Mouse (Mus musculus) hindbrain, embryonic 10.5 days (tissue): ENCODE data around the gene Gtf2ird1. TPM values are rescaled to one million over a fixed set of nuclear protein-coding genes. Genes with fewer than 3 reads are reported as not detected.
"Not testable (repeated sequence)": the region's sequence is repeated elsewhere in the genome, so short reads cannot be mapped to it uniquely, and the experiment has no call there.

Experiments
- DNase-seq: peaks from one replicate; pipeline ENCODE4 v3.0.0-alpha.2; 2017; ENCODE audit warnings: low spot score
- H3K27ac ChIP-seq: fragments of 300-500 bp; sonication (generic); 2 replicates; pipeline ENCODE4 v1.5.1; 2016; ENCODE audit warnings: mild to moderate bottlenecking, moderate library complexity
- H3K27me3 ChIP-seq: fragments of 300-500 bp; sonication (generic); 2 replicates; pipeline ENCODE4 v1.6.1; 2016; ENCODE audit warnings: mild to moderate bottlenecking; ENCODE audit not compliant: poor library complexity, insufficient read depth, severe bottlenecking
- H3K36me3 ChIP-seq: fragments of 300-500 bp; sonication (generic); 2 replicates; pipeline ENCODE4 v1.6.1; 2016; ENCODE audit warnings: mild to moderate bottlenecking, moderate library complexity
- H3K4me1 ChIP-seq: fragments of 300-500 bp; sonication (generic); replicated peaks from 2 replicates; pipeline ENCODE4 v1.6.1; 2016; ENCODE audit warnings: mild to moderate bottlenecking
- H3K4me3 ChIP-seq: fragments of 300-500 bp; sonication (generic); 2 replicates; pipeline ENCODE4 v1.5.1; 2016; ENCODE audit warnings: mild to moderate bottlenecking, moderate library complexity
- H3K9me3 ChIP-seq: fragments of 300-500 bp; sonication (generic); 2 replicates; pipeline ENCODE4 v1.6.1; 2016; ENCODE audit warnings: mild to moderate bottlenecking, moderate library complexity
- WGBS: fragments of 180-500 bp; shearing (Covaris S2); methylation state at CpG from one replicate; pipeline ENCODE4 v1.1.7; 2016; 5-methylcytosine and 5-hydroxymethylcytosine counted together
- polyA plus RNA-seq: library from polyadenylated mRNA; unstranded; fragments of >200 nt; fragmentation: Nextera tagmentation; extraction: Ambion mirVana; gene quantifications from 2 replicates; pipeline ENCODE4 v1.2.1, GENCODE M21; 2016

Gtf2ird1 gene
- polyA plus RNA-seq, 1 experiment from 2014 or later: 84.8 TPM

DNA sequence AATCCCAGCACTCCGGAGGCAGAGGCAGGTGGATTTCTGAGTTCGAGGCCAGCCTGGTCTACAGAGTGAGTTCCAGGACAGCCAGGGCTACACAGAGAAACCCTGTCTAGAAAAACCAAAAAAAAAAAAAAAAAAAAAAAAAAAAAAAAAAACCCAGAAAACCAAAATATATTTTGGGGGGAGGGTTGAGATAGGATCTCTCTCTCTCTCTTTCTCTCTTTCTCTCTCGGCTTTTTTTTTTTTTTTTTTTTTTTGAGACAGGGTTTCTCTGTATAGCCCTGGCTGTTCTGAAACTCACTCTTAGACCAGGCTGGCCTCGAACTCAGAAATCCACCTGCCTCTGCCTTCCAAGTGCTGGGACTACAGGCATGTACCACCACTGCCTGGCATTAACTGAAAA is 113.0 kb downstream of the Gtf2ird1 start:
- H3K27me3 ChIP-seq, H3K36me3 ChIP-seq, H3K4me3 ChIP-seq, H3K9me3 ChIP-seq, DNase-seq, H3K27ac ChIP-seq, H3K4me1 ChIP-seq: not testable (repeated sequence)
- 77% methylated on average over 4 of the region's 4 CpGs for WGBS

DNA sequence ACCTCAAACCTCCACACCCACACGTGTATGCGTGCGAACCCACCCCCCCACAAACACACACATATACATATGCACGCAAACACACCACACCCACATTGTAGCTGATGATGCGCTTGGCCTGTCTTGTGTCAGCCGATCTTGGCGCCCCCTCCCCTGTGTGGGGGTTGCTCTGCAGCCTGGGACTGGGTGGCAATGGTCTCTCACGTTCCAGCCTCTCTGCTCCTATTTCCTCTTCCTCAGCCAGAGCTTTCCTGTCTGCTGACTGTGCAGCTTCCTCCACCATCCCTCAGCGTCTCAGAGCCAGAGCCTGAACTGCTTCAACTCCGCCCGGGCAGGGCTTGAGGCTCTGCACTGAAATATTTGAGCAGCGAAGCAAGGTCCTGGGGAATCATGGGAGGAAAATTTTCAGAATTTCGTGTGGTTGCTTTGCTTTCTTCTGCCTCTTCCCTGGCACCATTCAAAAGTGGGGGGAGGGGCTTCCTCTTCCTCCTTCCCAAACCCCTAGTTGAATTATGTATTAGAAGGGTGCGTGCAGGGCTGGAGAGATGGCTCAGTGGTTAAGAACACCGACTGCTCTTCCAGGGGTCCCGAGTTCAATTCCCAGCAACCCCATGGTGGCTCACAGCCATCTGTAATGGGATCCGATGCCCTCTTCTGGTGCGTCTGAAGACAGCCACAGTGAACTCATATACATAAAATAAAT is 113.9 kb downstream of the Gtf2ird1 start:
- peaks cover 4% of the 10 kb centered on the region; the same call in 1 of the 2 replicates for H3K4me1 ChIP-seq
- H3K27me3 ChIP-seq: no peaks in the 10 kb centered on the region
- H3K4me3 ChIP-seq: no peak overlapping the region
- no peak for DNase-seq
- no peaks in the 10 kb centered on the region for H3K36me3 ChIP-seq
- no peak overlapping the region for H3K27ac ChIP-seq
- 83% methylated on average over 18 of the region's 18 CpGs for WGBS
- H3K9me3 ChIP-seq: no peaks in the 10 kb centered on the region

- Histone ChIP-seq H3K27me3 (no peaks in the 10 kb centered on the region), H3K4me1 (peaks cover 4% of the 10 kb centered on the region; the same call in 1 of the 2 replicates), H3K4me3 (no peak overlapping the region), H3K9me3 (no peaks in the 10 kb centered on the region), H3K36me3 (no peaks in the 10 kb centered on the region), H3K27ac (no peak overlapping the region)
- 89% methylated on average over 5 of the region's 5 CpGs for WGBS
- DNase-seq: no peak
Measured at GRCm38 (mm10) chr5:134341721-134342120, 114.8 kb downstream of the Gtf2ird1 start.

GRCm38 (mm10) chr5:134341321-134341720 is 115.2 kb downstream of the Gtf2ird1 start:
- Histone ChIP-seq H3K4me3 (no peak overlapping the region), H3K4me1 (peaks cover 4% of the 10 kb centered on the region; the same call in 1 of the 2 replicates), H3K27me3 (no peaks in the 10 kb centered on the region), H3K9me3 (no peaks in the 10 kb centered on the region), H3K36me3 (no peaks in the 10 kb centered on the region), H3K27ac (no peak overlapping the region)
- WGBS: 75% methylated on average over 10 of the region's 10 CpGs
- no peak for DNase-seq

DNA sequence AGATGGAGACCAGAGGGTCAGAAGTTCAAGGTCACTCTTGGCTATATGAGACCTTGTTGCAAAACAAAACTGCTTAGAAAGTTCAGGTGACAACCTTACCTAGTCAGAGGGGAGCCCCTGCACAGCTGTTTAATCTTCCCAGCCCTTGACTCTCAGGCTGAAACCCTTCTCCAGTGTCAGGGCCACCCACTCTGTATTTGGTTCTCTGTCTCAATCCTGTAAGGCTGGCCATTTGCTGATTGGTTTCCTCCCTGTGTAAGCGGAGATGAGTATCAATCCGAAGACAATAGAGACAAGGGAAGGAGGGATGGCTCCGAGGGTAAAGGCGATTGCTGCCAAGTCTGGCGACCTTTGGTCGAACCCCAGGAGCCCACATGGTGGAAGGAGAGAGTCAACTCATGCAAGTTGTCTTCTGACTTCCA is 116.4 kb downstream of the Gtf2ird1 start:
- WGBS: 27% methylated on average over 6 of the region's 6 CpGs
- H3K27ac ChIP-seq: no peak overlapping the region
- H3K9me3 ChIP-seq: no peaks in the 10 kb centered on the region
- H3K27me3 ChIP-seq: no peaks in the 10 kb centered on the region
- H3K4me3 ChIP-seq: no peak overlapping the region
- no peaks in the 10 kb centered on the region for H3K36me3 ChIP-seq
- peaks cover 4% of the 10 kb centered on the region; the same call in 1 of the 2 replicates for H3K4me1 ChIP-seq
- no peak for DNase-seq

DNA sequence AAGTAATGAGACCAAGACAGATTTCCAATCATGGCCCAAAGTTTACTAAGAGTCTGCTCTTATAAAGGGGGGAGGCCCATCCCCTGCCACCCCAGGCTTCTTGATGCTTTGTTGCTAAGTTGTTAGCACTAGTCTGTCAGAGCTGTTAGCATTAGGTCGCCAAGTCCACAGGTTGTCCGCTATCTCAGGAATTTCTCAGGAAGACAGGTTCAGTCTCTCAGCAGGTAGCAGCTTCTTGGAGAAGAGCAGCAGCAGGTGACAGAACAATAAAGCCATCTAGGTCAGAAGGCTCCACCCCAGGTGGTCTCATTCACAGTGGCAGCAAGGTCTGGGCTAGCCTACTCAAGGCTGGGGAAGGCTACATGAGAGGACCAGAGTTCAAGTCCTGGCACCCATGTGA is 119.5 kb downstream of the Gtf2ird1 start:
- H3K9me3 ChIP-seq, H3K27ac ChIP-seq, H3K27me3 ChIP-seq, DNase-seq, H3K36me3 ChIP-seq, H3K4me3 ChIP-seq: not testable (repeated sequence)
- WGBS: 62% methylated on average over 2 of the region's 2 CpGs
- H3K4me1 ChIP-seq: peaks cover 11% of the 10 kb centered on the region

GRCm38 (mm10) chr5:134332743-134333142 is 123.8 kb downstream of the Gtf2ird1 start:
- 32% methylated on average over 8 of the region's 8 CpGs for WGBS

GRCm38 (mm10) chr5:134330082-134330481 is 126.4 kb downstream of the Gtf2ird1 start:
- H3K27ac ChIP-seq: no peak overlapping the region
- 87% methylated on average over 2 of the region's 2 CpGs for WGBS

More at GRCm38 (mm10) chr5:134332743-134333142, 123.8 kb downstream of the Gtf2ird1 start:
- H3K36me3 ChIP-seq: no peaks in the 10 kb centered on the region
- H3K27ac ChIP-seq: 0 out of 2 replicates have a peak overlapping the region, but pooled peaks have one; percentile 36
- no peaks in the 10 kb centered on the region for H3K9me3 ChIP-seq
- H3K4me3 ChIP-seq: no peak overlapping the region
- H3K27me3 ChIP-seq: no peaks in the 10 kb centered on the region
- H3K4me1 ChIP-seq: peaks cover 11% of the 10 kb centered on the region
- DNase-seq: no peak

GRCm38 (mm10) chr5:134329311-134329710 is 127.2 kb downstream of the Gtf2ird1 start:
- no peaks in the 10 kb centered on the region for H3K9me3 ChIP-seq
- no peaks in the 10 kb centered on the region for H3K36me3 ChIP-seq
- WGBS: 38% methylated on average over 4 of the region's 4 CpGs
- no peaks in the 10 kb centered on the region for H3K27me3 ChIP-seq
- no peak for DNase-seq
- no peak overlapping the region for H3K4me3 ChIP-seq
- peaks cover 11% of the 10 kb centered on the region for H3K4me1 ChIP-seq
- no peak overlapping the region for H3K27ac ChIP-seq

More at GRCm38 (mm10) chr5:134330082-134330481, 126.4 kb downstream of the Gtf2ird1 start:
- Histone ChIP-seq H3K4me3 (no peak overlapping the region), H3K4me1 (peaks cover 11% of the 10 kb centered on the region), H3K9me3 (no peaks in the 10 kb centered on the region), H3K27me3 (no peaks in the 10 kb centered on the region), H3K36me3 (no peaks in the 10 kb centered on the region)
- DNase-seq: no peak

DNA sequence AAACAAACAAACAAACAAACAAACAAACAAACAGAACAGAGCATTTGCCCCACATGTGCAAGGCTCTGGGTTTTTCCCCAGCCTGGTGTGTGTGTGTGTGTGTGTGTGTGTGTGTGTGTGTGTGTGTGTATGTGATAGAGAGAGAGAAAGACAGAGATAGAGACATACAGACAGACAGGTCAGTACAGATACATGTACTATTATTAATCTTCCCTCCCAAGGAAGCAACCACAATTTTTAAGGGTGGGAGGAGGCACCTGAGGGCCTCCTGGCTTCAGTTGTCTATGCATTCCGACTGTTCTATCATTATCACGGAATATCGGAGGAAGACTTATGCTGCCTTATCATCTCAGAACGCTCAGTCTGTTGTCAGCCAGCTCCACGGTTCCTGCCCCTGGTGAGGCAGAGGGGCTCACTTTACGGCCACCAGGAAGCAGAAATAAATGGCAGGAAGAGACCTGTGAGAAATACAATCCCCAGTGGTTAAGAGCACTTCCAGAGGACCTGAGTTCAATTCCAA is 128.0 kb downstream of the Gtf2ird1 start:
- Histone ChIP-seq H3K4me3 (no peak overlapping the region), H3K27me3 (no peaks in the 10 kb centered on the region), H3K36me3 (no peaks in the 10 kb centered on the region), H3K4me1 (peaks cover 11% of the 10 kb centered on the region), H3K27ac (no peak overlapping the region), H3K9me3 (no peaks in the 10 kb centered on the region)
- DNase-seq: no peak
- 90% methylated on average over 6 of the region's 6 CpGs for WGBS

GRCm38 (mm10) chr5:134325856-134326566 is 130.5 kb downstream of the Gtf2ird1 start:
- Histone ChIP-seq H3K36me3 (no peaks in the 10 kb centered on the region), H3K4me3 (no peak overlapping the region), H3K27ac (no peak overlapping the region), H3K27me3 (no peaks in the 10 kb centered on the region), H3K9me3 (no peaks in the 10 kb centered on the region), H3K4me1 (peaks cover 10% of the 10 kb centered on the region)
- no peak for DNase-seq
- WGBS: 82% methylated on average over 13 of the region's 13 CpGs

- H3K4me3 ChIP-seq: no peak overlapping the region
- H3K27me3 ChIP-seq: no peaks in the 10 kb centered on the region
- no peak overlapping the region for H3K27ac ChIP-seq
- 0 out of 2 replicates have a peak, but pooled peaks cover 6% of the 10 kb centered on the region for H3K4me1 ChIP-seq
- WGBS: 48% methylated on average over 2 of the region's 2 CpGs
- no peaks in the 10 kb centered on the region for H3K36me3 ChIP-seq
- H3K9me3 ChIP-seq: no peaks in the 10 kb centered on the region
- no peak for DNase-seq
Measured at GRCm38 (mm10) chr5:134323869-134324268, 132.6 kb downstream of the Gtf2ird1 start.

DNA sequence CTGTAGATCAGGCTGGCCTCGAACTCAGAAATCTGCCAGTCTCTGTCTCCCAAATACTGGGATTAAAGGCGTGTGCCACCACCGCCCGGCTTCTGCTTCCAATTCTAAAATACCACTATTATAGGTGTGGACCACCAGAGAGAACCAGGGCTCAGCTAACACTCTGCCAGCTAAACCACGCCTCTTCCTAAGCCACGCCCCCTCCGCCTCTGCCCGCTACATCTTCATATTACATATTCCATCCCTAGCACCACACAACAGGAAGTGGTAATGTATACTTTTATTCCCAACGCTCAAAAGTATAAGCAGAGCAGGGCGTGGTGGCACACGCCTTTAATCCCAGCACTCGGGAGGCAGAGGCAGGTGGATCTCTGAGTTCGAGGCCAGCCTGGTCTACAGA is 133.2 kb downstream of the Gtf2ird1 start:
- H3K36me3 ChIP-seq: no peaks in the 10 kb centered on the region

More for the DNA sequence above, 133.2 kb downstream of the Gtf2ird1 start:
- 90% methylated on average over 13 of the region's 13 CpGs for WGBS
- Histone ChIP-seq H3K27ac (no peak overlapping the region), H3K27me3 (no peaks in the 10 kb centered on the region), H3K4me1 (0 out of 2 replicates have a peak, but pooled peaks cover 8% of the 10 kb centered on the region), H3K4me3 (no peak overlapping the region), H3K9me3 (no peaks in the 10 kb centered on the region)
- no peak for DNase-seq
